Mouse (Mus musculus) adrenal gland, postnatal 36 days (tissue): Measurements from ENCODE around the gene Gm10073. TPM values are rescaled to one million over a fixed set of nuclear protein-coding genes. Genes with fewer than 3 reads are reported as not detected.
A peak's percentile ranks its signal among the peaks of the same experiment; 100 is the strongest.
"Not testable (repeated sequence)": the region's sequence is repeated elsewhere in the genome, so short reads cannot be mapped to it uniquely, and the experiment has no call there.

Experiments used
- DNase-seq, 2 experiments: peaks; one replicate each; pipeline ENCODE4 v3.0.0; 2021; ENCODE audit warnings: mixed read lengths in 1 of 2
- total RNA-seq, 2 experiments: library from RNA; stranded (reverse); gene quantifications; 2 replicates each; pipeline ENCODE4 v1.2.3; 2021

Gm10073 gene
- total RNA-seq, 2 experiments from 2014 or later: 132 to 140 TPM

DNA sequence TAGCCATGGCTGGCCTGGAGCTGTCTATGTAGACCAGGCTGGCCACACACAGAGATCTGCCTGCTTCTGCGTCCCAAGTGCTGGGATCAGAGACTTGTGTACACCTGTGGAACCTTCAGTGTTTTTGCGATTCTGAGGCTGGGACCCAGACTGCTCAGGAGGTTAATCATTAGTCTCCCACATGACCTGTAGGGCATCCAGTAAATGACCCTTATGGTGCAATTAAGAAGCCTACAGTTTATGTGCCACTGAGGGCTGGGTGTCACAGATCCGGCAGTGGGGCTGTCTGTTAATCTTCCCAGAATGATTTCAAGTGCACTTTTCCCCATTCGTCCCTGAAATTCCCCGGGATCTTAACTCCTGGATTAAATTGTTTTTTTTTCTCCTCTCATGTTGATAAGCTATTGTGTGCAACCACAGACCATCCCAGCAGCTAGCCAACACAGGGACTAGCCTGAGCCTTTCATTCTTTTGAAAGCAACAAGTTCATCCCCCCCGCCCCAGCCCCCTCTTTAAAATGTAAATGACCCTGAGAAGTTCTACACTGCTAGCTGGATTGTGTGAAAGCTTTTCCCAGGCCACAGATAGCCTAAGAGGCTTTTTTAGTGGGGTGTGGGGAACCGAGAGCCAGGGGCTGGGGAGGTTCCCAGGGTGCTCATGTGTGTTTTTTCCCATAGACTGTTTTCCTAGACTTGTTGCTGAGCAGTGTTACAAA is 26.2 kb upstream of the Gm10073 start:
- DNase-seq: no peak

DNA sequence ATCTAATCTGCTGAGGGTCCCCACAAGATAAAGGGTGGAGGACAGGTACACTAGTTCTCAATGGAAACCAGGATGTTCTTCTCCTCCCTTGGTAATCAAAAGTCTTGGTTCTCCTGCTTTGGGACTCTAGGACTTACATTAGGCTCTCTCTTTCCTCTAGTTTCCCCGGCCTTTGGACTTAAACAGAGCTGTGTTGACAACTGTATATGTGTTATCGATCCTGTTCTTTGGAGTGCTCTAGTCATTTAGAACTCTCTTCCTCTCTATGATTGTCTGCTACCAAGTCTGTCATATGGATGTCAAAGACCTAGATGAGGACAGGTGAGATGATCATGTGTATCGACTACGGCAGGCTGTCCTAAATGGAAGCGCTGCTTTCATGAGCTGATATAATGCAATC is 23.8 kb upstream of the Gm10073 start:
- no peak for DNase-seq

GRCm38 (mm10) chr8:106595623-106596022 is 22.4 kb upstream of the Gm10073 start:
- not testable (repeated sequence) for DNase-seq

GRCm38 (mm10) chr8:106592458-106592857 is 19.2 kb upstream of the Gm10073 start:
- no peak for DNase-seq

DNA sequence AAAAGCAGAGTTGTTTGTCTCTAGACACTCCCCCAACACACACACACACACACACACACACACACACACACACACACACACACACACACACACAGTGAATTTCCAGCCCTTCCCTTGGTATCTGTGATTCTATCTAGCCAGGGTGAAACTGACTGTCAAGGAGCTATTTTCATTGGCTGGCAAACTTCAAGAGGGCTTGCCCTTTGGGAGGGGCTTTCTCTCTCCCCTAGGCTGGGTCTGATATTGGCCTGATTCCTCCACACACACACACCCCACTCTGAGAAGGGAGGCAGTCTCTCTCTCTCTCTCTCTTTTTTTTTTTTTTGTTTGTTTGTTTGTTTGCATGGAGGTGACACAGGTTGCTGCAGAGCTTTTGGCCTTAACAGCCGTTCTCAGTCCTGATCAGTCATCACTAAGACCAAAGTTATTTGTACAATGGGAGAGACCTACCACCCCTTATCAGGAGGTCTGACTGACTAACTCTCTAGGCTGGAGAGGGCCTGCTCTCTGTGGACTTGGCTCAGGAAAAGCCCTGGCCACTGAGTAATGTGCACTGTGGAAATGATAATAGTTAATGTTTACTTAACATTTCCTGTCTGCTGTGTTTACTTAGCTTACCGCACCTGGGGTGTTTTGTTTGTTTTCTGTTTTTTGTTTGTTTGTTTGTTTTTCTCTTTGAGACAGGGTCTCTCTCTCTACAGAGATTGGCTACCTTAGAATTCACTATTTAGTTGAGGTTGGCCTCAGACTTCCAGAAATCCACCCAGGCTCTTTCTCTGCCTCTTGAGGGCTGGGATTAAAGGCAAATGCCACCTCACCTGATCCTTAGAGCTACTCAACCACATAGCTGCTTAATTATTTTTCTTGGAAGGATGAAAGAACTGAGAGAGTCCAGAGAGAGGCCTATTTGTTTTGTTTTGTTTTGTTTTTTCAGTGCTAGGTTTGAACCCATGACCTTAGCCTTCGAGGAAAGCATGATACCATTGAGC is 15.5 kb upstream of the Gm10073 start:
- no peak for DNase-seq

GRCm38 (mm10) chr8:106586896-106587295 is 13.6 kb upstream of the Gm10073 start:
- DNase-seq: no peak

DNA sequence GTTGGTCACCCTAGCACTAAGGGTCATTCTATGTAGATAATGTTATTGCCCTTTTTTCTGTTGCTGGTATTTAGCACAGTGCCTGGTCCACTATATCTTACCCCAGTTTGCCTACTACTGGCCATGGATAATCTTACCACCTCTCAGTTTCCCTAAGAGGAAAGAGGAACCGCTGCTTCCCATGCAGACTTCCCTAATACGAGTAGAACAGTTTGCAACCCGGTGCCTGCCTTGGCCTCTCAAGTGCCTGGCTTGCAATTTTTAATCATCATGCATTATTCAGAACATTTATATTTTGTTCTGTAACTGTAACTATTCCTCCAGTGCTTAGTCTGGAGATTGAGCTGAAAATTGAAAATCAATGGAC is 12.4 kb upstream of the Gm10073 start:
- DNase-seq: no peak

DNA sequence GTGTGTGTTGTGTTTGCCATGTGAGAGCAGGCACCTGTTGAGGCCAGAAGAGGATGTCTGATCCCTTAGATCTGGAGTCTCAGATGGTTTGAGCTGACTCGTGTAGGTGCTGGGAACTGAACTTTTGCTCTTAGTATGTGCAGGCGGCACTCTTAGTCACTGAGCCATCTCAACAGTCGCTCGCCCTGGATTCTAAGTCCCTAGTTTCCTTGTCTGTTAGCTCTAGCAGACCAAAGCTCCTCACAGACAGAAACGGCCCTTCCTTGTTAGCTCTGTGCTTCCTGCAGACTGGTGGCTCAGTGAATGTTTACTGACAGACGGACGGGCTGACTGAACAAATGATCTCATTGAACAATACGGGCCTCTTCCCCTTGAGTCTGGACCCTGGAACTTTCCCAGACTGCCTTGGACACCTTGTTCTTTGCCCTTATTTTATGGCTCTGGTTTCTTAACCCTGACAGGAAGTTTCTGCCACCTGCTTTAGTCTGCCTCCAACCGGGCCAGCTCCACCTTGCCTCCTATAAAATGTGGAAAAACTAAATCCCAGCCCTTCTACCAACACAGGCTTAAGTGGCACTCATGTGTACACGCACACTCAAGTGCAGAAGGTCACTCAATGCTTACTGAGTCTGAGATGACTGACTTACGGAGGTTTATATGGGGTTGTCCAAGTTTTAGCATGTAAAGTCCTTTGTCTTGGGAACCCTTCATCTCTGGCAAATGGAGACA is 11.8 kb upstream of the Gm10073 start:
- no peak for DNase-seq

GRCm38 (mm10) chr8:106581344-106582088 is 8.3 kb upstream of the Gm10073 start:
- DNase-seq: no peak

DNA sequence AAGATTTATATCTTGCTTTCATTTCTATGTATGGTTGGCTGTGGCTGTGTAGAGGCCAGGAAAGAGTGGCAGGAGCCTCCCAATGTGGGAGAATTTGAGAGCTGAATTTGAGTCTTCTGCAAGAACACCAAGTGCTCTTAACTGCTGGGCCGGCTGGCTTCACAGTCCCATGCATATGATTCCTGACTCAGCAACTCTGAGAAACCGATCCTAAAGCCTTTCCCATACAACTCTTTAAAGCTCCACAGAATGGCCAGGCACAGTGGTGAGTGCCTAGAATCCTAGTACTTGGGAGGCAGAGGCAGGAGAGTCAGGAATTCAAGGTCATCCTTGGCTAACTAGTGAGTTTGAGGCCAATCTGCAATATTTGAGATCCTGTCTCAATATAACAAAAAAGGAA is 6.2 kb upstream of the Gm10073 start:
- no peak for DNase-seq

DNA sequence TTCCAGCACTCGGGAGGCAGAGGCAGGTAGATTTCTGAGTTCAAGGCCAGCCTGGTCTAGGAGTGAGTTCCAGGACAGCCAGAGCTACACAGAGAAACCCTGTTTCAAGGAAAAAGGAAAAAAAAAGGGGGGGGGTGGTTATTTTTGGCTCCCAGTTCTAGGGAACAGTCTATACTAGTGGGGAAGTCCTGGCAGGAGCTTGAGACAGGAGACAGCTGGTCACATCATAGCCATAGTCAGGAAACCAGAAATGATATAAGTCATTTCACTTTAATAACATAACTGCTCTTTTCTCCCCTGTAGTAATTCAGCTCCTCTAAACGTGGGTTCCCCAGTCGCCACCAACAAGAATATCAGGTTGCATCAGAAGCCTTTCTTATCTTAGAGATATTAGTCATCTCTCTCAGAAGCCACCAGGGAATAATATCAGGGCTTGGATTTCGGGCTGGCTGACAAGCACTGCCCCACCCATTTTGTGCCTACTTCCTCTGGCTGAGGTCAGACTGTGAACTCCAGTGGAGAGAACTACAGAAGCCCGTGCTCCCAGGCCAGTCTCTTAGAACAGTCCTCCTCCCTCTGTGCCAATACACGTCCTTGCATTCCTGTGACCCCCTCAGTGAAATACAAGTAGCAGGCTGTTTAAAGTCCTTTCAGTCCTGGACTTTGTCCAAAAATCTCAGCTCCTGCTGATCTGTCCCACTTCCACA is 3.7 kb upstream of the Gm10073 start:
- DNase-seq: peak; percentile 56 to 60

- no peak for DNase-seq
Observed at GRCm38 (mm10) chr8:106574283-106574682, 1.0 kb upstream of the Gm10073 start.

DNA sequence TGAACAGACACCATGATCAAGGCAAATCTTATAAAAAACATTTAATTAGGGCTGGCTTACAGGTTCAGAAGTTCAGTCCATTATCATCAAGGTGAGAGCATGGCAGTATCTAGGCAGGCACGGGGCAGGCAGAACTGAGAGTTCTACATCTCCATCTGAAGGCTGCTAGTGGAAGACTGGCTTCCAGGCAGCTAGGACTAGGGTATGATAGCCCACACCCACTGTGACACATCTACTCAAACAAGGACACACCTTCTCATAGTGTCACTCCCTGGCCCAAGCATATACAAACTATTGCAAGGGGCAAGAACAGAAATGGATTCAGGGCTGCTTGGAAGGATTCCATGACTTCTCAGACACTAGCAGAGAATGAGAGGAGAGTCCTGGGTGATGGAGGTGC is 1.1 kb downstream of the Gm10073 start:
- not testable (repeated sequence) for DNase-seq

DNA sequence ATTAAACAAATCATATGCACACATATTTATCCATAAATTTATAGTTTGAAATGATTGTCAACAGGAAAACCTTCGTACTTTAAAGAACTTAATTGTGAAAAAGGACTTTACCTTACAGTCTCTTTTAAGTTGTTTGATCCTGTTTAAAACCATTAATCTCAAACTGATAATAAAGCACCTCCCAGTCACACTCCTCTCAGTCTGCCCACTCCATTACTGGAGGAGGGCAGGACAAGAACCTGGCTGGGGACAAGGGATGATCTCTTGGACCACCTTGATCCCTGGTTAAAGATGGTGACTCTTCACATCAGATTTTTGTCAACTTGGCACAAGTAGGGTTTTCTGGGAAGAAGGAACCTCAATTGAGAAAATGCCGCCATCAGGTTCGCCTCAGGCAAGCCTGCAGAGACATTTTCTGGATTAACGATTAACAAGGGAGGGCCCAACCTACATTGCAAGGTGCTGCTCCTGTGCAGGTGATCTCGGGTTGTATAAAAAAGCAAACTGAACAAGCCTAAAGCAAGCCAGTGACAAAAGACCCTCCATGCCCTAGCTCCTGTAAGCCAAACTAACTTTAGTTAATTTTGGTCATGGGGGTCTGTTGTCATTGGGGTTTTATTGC is 1.6 kb downstream of the Gm10073 start:
- no peak for DNase-seq

- no peak for DNase-seq
Observed at GRCm38 (mm10) chr8:106570386-106570785, 2.9 kb downstream of the Gm10073 start.

DNA sequence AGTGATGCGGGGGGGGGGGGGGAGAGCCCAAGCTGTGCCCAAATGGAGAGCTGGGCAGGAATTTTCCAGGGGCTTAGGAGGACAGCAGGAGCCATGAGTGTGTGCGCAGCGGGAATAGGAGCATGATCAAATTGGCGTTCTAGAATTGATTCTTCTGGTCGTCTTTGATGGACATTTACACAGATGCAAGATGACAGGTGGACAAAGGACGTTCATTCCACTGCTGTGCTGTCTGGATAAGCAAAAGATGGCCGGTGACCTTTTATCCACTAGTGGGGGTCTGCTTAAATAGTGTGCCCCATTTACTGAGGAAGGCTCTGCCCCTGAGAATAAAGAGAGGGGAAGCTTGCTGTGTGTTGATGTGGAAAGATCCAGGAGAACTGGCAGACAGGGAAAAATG is 4.3 kb downstream of the Gm10073 start:
- DNase-seq: no peak

DNA sequence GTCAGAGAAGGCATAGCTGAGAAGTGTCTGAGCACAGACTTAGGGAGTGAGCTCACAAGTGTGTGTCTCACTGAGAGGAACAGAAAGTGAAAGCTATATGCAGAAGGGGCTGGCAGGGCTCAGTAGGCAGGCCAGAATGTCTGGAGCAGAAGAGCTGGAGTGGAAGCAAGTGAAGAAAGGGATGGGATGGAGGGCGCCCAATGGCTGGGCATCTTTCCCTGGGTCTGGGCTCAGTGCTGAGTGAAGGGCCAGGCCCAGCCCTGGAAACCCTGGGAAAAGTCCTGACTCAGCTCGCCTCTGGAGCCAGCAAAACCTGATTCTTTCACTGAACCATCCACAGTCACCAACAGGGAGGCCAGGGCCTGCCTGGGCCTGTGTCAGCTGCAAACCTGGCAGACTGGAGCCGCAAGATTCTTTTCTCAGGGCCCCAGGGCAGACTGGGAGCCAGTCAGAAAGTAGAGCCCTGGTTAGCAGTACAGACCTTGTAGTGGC is 9.5 kb downstream of the Gm10073 start:
- no peak for DNase-seq

- peak; percentile 81 to 84 for DNase-seq
Observed at GRCm38 (mm10) chr8:106561097-106561865, 12.0 kb downstream of the Gm10073 start.

- DNase-seq: no peak
Observed at GRCm38 (mm10) chr8:106559844-106560243, 13.4 kb downstream of the Gm10073 start.
